Mouse (Mus musculus): ENCODE results near the gene Ppp1r2.

DNA sequence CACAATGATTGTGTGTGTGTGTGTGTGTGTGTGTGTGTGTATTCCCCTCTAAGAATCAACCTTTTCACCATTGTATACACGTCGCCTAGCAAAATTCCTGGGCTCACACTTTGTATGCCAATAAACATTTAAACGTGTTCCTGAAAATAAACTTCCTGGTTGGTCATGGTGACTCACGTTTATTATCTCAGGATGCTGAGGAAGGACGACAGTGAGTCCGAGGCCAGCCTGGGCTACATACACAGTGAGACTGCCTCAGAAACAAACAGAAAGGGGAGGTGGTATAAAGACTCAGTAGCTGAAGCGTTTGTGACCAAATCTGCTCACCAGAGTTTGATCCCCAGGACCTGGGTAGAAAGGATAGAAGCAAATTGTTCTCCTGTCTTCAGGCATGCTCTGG is 27.6 kb downstream of the Ppp1r2 start:
- TF ChIP-seq CTCF (conservative IDR thresholded peaks at IDR 0.05 in 1 of 2, IDR thresholded peaks at IDR 0.05 in 1 of 2; ENCODE audit: low read depth in 2 of 2, low read length in 2 of 2) (no peak), EP300 (IDR thresholded peaks at IDR 0.05; ENCODE audit: low read length) (no peak), SIN3A (IDR thresholded peaks at IDR 0.05; ENCODE audit: low read length) (no peak), CHD1 (IDR thresholded peaks at IDR 0.05; ENCODE audit: low read depth, low read length) (no peak), GABPA (IDR thresholded peaks at IDR 0.05; ENCODE audit: insufficient replicate concordance, low read depth, low read length) (no peak), BHLHE40 (IDR thresholded peaks at IDR 0.05; ENCODE audit: low read depth, low read length) (no peak), ELF1 (IDR thresholded peaks at IDR 0.05; ENCODE audit: low read depth, low read length) (no peak)

Data from CH12.LX (cell line).